Mouse (Mus musculus) testis, adult 2 months (tissue): ENCODE results near the gene Dgka. TPM values are rescaled to one million over a fixed set of nuclear protein-coding genes. Genes with fewer than 3 reads are reported as not detected.
A peak's percentile ranks its signal among the peaks of the same experiment; 100 is the strongest.

Experiments
- H3K27ac ChIP-seq: fragments of 200-500 bp; 2 replicates; pipeline ENCODE4 v1.5.1; 2012; ENCODE audit warnings: low read depth, low read length; ENCODE audit not compliant: control insufficient read depth, insufficient read depth
- H3K27me3 ChIP-seq: fragments of 200-500 bp; 2 replicates; pipeline ENCODE4 v1.6.1; 2012; ENCODE audit warnings: mild to moderate bottlenecking, low read length, moderate library complexity; ENCODE audit not compliant: control insufficient read depth, insufficient read depth
- H3K36me3 ChIP-seq: fragments of 200-500 bp; 2 replicates; pipeline ENCODE4 v1.6.1; 2012; ENCODE audit warnings: mild to moderate bottlenecking, low read length; ENCODE audit not compliant: control insufficient read depth, insufficient read depth
- H3K4me1 ChIP-seq: fragments of 200-500 bp; 2 replicates; pipeline ENCODE4 v1.6.1; 2012; ENCODE audit warnings: low read length; ENCODE audit not compliant: control insufficient read depth, insufficient read depth
- H3K4me3 ChIP-seq: fragments of 200-500 bp; 2 replicates; pipeline ENCODE4 v1.5.1; 2012; ENCODE audit warnings: low read depth, mild to moderate bottlenecking, low read length, moderate library complexity, mixed read lengths; ENCODE audit not compliant: control insufficient read depth
- CTCF ChIP-seq: fragments of 200-500 bp; IDR thresholded peaks from 2 replicates; pipeline ENCODE4 v1.5.1; 2012; ENCODE audit warnings: low read depth, mild to moderate bottlenecking, inconsistent platforms, low read length, moderate library complexity; ENCODE audit not compliant: control insufficient read depth, insufficient read depth, insufficient replicate concordance
- POLR2A ChIP-seq: fragments of 200-500 bp; IDR thresholded peaks from 2 replicates; pipeline ENCODE4 v1.6.1; 2012; ENCODE audit warnings: low read depth, mild to moderate bottlenecking, inconsistent platforms, low read length, moderate library complexity; ENCODE audit not compliant: control insufficient read depth
- polyA plus RNA-seq: library from polyadenylated mRNA; depleted of rRNA; stranded (reverse); fragments of >200 nt; gene quantifications from 2 replicates; pipeline ENCODE4 v1.2.3, GENCODE M21; 2012; rRNA removed

Gene Dgka
- polyA plus RNA-seq, 1 experiment: 124 TPM

GRCm38 (mm10) chr10:128697072-128697725 lies 47.5 kb downstream of the Dgka start:
- peaks cover 7% of the 10 kb centered on the region; the same call in 1 of the 2 replicates for H3K4me1 ChIP-seq
- peak overlapping the region; percentile 90 for H3K4me3 ChIP-seq
- no peak overlapping the region; the same call in 1 of the 2 replicates for H3K27ac ChIP-seq
- no peak for TF ChIP-seq POLR2A
- TF ChIP-seq CTCF: no peak
- no peaks in the 10 kb centered on the region for H3K27me3 ChIP-seq
- H3K36me3 ChIP-seq: no peaks in the 10 kb centered on the region; the same call in none of the 2 replicates

- Histone ChIP-seq H3K27ac (peak within 1 kb of the TSS; percentile 88), H3K36me3 (no peaks in the 10 kb centered on the region; the same call in none of the 2 replicates), H3K4me3 (peak within 1 kb of the TSS; percentile 90), H3K4me1 (peaks cover 7% of the 10 kb centered on the region; the same call in 1 of the 2 replicates), H3K27me3 (no peaks in the 10 kb centered on the region)
- peak; percentile 93 for TF ChIP-seq POLR2A
- TF ChIP-seq CTCF: no peak
Measured at GRCm38 (mm10) chr10:128695992-128696807, 48.5 kb downstream of the Dgka start, which contains the start of gene Rab5b. Rab5b (minus strand) TSS chr10:128696264.

GRCm38 (mm10) chr10:128695411-128695991 lies 49.2 kb downstream of the Dgka start:
- Histone ChIP-seq H3K4me3 (peak overlapping the region; percentile 90), H3K36me3 (no peaks in the 10 kb centered on the region; the same call in 1 of the 2 replicates), H3K4me1 (peaks cover 7% of the 10 kb centered on the region; the same call in 1 of the 2 replicates), H3K27me3 (no peaks in the 10 kb centered on the region), H3K27ac (peak overlapping the region; percentile 88)
- TF ChIP-seq CTCF: no peak
- TF ChIP-seq POLR2A: no peak

GRCm38 (mm10) chr10:128674469-128675008 lies 70.1 kb downstream of the Dgka start:
- peaks cover 12% of the 10 kb centered on the region for H3K4me1 ChIP-seq
- TF ChIP-seq POLR2A: no peak
- TF ChIP-seq CTCF: no peak
- H3K27me3 ChIP-seq: no peaks in the 10 kb centered on the region
- H3K36me3 ChIP-seq: no peaks in the 10 kb centered on the region
- peak overlapping the region; percentile 81 for H3K27ac ChIP-seq
- peak overlapping the region; percentile 95 for H3K4me3 ChIP-seq

- TF ChIP-seq CTCF (no peak), POLR2A (peak; percentile 27; the same call in 1 of the 2 replicates)
- Histone ChIP-seq H3K27ac (peak within 1 kb of the TSS; percentile 81), H3K4me1 (peaks cover 12% of the 10 kb centered on the region), H3K4me3 (peak within 1 kb of the TSS; percentile 95), H3K36me3 (no peaks in the 10 kb centered on the region), H3K27me3 (no peaks in the 10 kb centered on the region)
Measured at GRCm38 (mm10) chr10:128673763-128674468, 70.7 kb downstream of the Dgka start, which contains the start of gene Suox. Suox (minus strand) TSS chr10:128674073.

GRCm38 (mm10) chr10:128671148-128671547 lies 73.5 kb downstream of the Dgka start:
- TF ChIP-seq POLR2A (no peak), CTCF (no peak)
- no peaks in the 10 kb centered on the region for H3K27me3 ChIP-seq
- peaks cover 14% of the 10 kb centered on the region for H3K4me1 ChIP-seq
- no peaks in the 10 kb centered on the region for H3K36me3 ChIP-seq
- no peak overlapping the region for H3K27ac ChIP-seq
- H3K4me3 ChIP-seq: no peak overlapping the region

Other genes with a start within 250 kb of the Dgka start
- gene Myl6b, start 246.2 kb downstream of the Dgka start, polyA plus RNA-seq: 20.3 and 23.2 TPM in 2 replicates
- 1.6 and 3.1 TPM in 2 replicates for gene Esyt1, start 219.0 kb downstream of the Dgka start, polyA plus RNA-seq
- gene Zc3h10, start 197.1 kb downstream of the Dgka start, polyA plus RNA-seq: 29.9 and 33.9 TPM in 2 replicates
- gene Rpl41, start 195.6 kb downstream of the Dgka start, polyA plus RNA-seq: 1,504 and 1,952 TPM in 2 replicates
- gene Pa2g4, start 178.9 kb downstream of the Dgka start, polyA plus RNA-seq: 31.7 and 36.5 TPM in 2 replicates
- gene Erbb3, start 155.2 kb downstream of the Dgka start, polyA plus RNA-seq: 0.77 and 2.1 TPM in 2 replicates
- gene Rps26, start 118.1 kb downstream of the Dgka start, polyA plus RNA-seq: 296 and 407 TPM in 2 replicates
- 0.84 and 1.2 TPM in 2 replicates for gene Ikzf4, start 98.9 kb downstream of the Dgka start, polyA plus RNA-seq
- 7.0 and 9.7 TPM in 2 replicates for gene Suox, start 70.8 kb downstream of the Dgka start, polyA plus RNA-seq
- 27.6 and 31.1 TPM in 2 replicates for gene Rab5b, start 48.6 kb downstream of the Dgka start, polyA plus RNA-seq
- 24.6 and 27.7 TPM in 2 replicates for gene Pmel, start 40.7 kb downstream of the Dgka start, polyA plus RNA-seq
- gene Cdk2, start 39.8 kb downstream of the Dgka start, polyA plus RNA-seq: 53.1 and 61.0 TPM in 2 replicates
- 19.5 TPM in 2 replicates for gene Pym1, start 3.0 kb upstream of the Dgka start, polyA plus RNA-seq
- 1.3 and 1.6 TPM in 2 replicates for gene Mmp19, start 46.1 kb upstream of the Dgka start, polyA plus RNA-seq
- gene Dnajc14, start 59.2 kb upstream of the Dgka start, polyA plus RNA-seq: 8.9 and 10.4 TPM in 2 replicates
- 7.7 and 8.2 TPM in 2 replicates for gene Tmem198b, start 59.5 kb upstream of the Dgka start, polyA plus RNA-seq
- gene Sarnp, start 72.5 kb upstream of the Dgka start, polyA plus RNA-seq: 11.0 and 13.2 TPM in 2 replicates
- gene Ormdl2, start 76.8 kb upstream of the Dgka start, polyA plus RNA-seq: 77.4 and 91.8 TPM in 2 replicates
- 0.82 and 0.93 TPM in 2 replicates for gene Gdf11, start 146.9 kb upstream of the Dgka start, polyA plus RNA-seq
- 28.8 and 30.9 TPM in 2 replicates for gene Cd63, start 156.1 kb upstream of the Dgka start, polyA plus RNA-seq
- gene Rdh5, start 178.0 kb upstream of the Dgka start, polyA plus RNA-seq: 7.5 and 8.9 TPM in 2 replicates
- 97.9 and 108 TPM in 2 replicates for gene Bloc1s1, start 179.2 kb upstream of the Dgka start, polyA plus RNA-seq
- 19.0 and 19.1 TPM in 2 replicates for gene Itga7, start 189.0 kb upstream of the Dgka start, polyA plus RNA-seq
- gene Mettl7b, start 216.1 kb upstream of the Dgka start, polyA plus RNA-seq: 1.3 and 1.6 TPM in 2 replicates
- not detected in 2 replicates for gene Olfr9, start 244.6 kb upstream of the Dgka start, polyA plus RNA-seq